Mouse (Mus musculus) spleen, adult 2 months (tissue): ENCODE results near the gene Etl4. TPM values are rescaled to one million over a fixed set of nuclear protein-coding genes. Genes with fewer than 3 reads are reported as not detected.

ENCODE experiments used
- DNase-seq, 2 experiments: peaks; one replicate each; pipeline versions ENCODE4 v3.0.0 to v3.0.0-alpha.2; 2012 to 2021; ENCODE audit warnings: low spot score in 2 of 2, low read depth in 1 of 2
- H3K27ac ChIP-seq: fragments of 200-500 bp; 2 replicates; pipeline ENCODE4 v1.5.1; 2012; ENCODE audit warnings: low read length, inconsistent platforms; ENCODE audit not compliant: insufficient read depth
- H3K27me3 ChIP-seq: fragments of 200-500 bp; 2 replicates; pipeline ENCODE4 v1.6.1; 2012; ENCODE audit warnings: mild to moderate bottlenecking, moderate library complexity, low read length, inconsistent platforms; ENCODE audit not compliant: control insufficient read depth, insufficient read depth
- H3K36me3 ChIP-seq: fragments of 200-500 bp; 2 replicates; pipeline ENCODE4 v1.6.1; 2012; ENCODE audit warnings: mild to moderate bottlenecking, low read length, inconsistent platforms; ENCODE audit not compliant: control insufficient read depth, insufficient read depth
- H3K4me1 ChIP-seq: fragments of 200-500 bp; 2 replicates; pipeline ENCODE4 v1.6.1; 2011; ENCODE audit warnings: inconsistent platforms; ENCODE audit not compliant: control insufficient read depth, insufficient read depth, insufficient read length
- H3K4me3 ChIP-seq: fragments of 200-500 bp; 2 replicates; pipeline ENCODE4 v1.5.1; 2011; ENCODE audit warnings: mild to moderate bottlenecking, inconsistent platforms; ENCODE audit not compliant: insufficient read depth, insufficient read length; ENCODE audit errors: extremely low read depth
- CTCF ChIP-seq: fragments of 200-500 bp; IDR thresholded peaks from 2 replicates; pipeline ENCODE4 v1.5.1; 2011; ENCODE audit warnings: mild to moderate bottlenecking, inconsistent platforms; ENCODE audit not compliant: insufficient read depth, insufficient read length, insufficient replicate concordance; ENCODE audit errors: extremely low read depth
- POLR2A ChIP-seq: fragments of 200-500 bp; IDR thresholded peaks from 2 replicates; pipeline ENCODE4 v1.6.1; 2011; ENCODE audit warnings: low read depth, low read length, inconsistent platforms
- WGBS: fragments of 180-500 bp; shearing (Covaris S2); methylation state at CpG from one replicate; pipeline ENCODE4 v1.1.7; 2018; 5-methylcytosine and 5-hydroxymethylcytosine counted together
- polyA plus RNA-seq: library from polyadenylated mRNA; depleted of rRNA; stranded (reverse); fragments of >200 nt; gene quantifications from 2 replicates; pipeline ENCODE4 v1.2.3, GENCODE M21; 2012

The Etl4 gene
- polyA plus RNA-seq, 1 experiment, result 5.3 TPM

GRCm38 (mm10) chr2:20203011-20203410, 293.4 kb downstream of the Etl4 start:
- no peaks in the 10 kb centered on the region for H3K36me3 ChIP-seq
- H3K27me3 ChIP-seq, result no peaks in the 10 kb centered on the region
- WGBS, result 84% methylated on average over 7 of the region's 7 CpGs
- no peak for DNase-seq
- TF ChIP-seq POLR2A (no peak), CTCF (no peak)
- H3K27ac ChIP-seq, result no peak overlapping the region
- H3K4me1 ChIP-seq, result no peaks in the 10 kb centered on the region
- no peak overlapping the region for H3K4me3 ChIP-seq

GRCm38 (mm10) chr2:20206647-20207046, 297.1 kb downstream of the Etl4 start:
- Histone ChIP-seq H3K4me1 (no peaks in the 10 kb centered on the region), H3K27me3 (no peaks in the 10 kb centered on the region), H3K36me3 (no peaks in the 10 kb centered on the region), H3K4me3 (no peak overlapping the region), H3K27ac (no peak overlapping the region)
- no peak for DNase-seq
- WGBS, result 64% methylated on average over 1 of the region's 1 CpGs
- no peak for TF ChIP-seq CTCF
- TF ChIP-seq POLR2A, result no peak

GRCm38 (mm10) chr2:20208683-20209194, 299.2 kb downstream of the Etl4 start:
- WGBS, result 79% methylated on average over 3 of the region's 3 CpGs
- Histone ChIP-seq H3K4me1 (no peaks in the 10 kb centered on the region), H3K36me3 (no peaks in the 10 kb centered on the region), H3K27me3 (no peaks in the 10 kb centered on the region), H3K4me3 (no peak overlapping the region), H3K27ac (no peak overlapping the region)
- TF ChIP-seq CTCF (no peak), POLR2A (no peak)
- DNase-seq, result no peak

- H3K4me3 ChIP-seq, result no peak overlapping the region
- DNase-seq, result no peak
- no peaks in the 10 kb centered on the region for H3K36me3 ChIP-seq
- no peak for TF ChIP-seq POLR2A
- TF ChIP-seq CTCF, result no peak
- no peaks in the 10 kb centered on the region for H3K4me1 ChIP-seq
- WGBS, result 76% methylated on average over 4 of the region's 4 CpGs
- no peak overlapping the region for H3K27ac ChIP-seq
- H3K27me3 ChIP-seq, result no peaks in the 10 kb centered on the region
These were observed 299.8 kb downstream of the Etl4 start for GRCm38 (mm10) chr2:20209359-20209758.

GRCm38 (mm10) chr2:20216275-20216674, 306.7 kb downstream of the Etl4 start:
- no peaks in the 10 kb centered on the region for H3K36me3 ChIP-seq
- DNase-seq, result no peak
- no peak overlapping the region for H3K4me3 ChIP-seq
- H3K27me3 ChIP-seq, result no peaks in the 10 kb centered on the region
- WGBS, result 93% methylated on average over 2 of the region's 2 CpGs
- H3K27ac ChIP-seq, result no peak overlapping the region
- TF ChIP-seq POLR2A, result no peak
- TF ChIP-seq CTCF, result no peak
- no peaks in the 10 kb centered on the region for H3K4me1 ChIP-seq

- H3K4me3 ChIP-seq, result no peak overlapping the region
- no peaks in the 10 kb centered on the region for H3K36me3 ChIP-seq
- DNase-seq, result no peak
- TF ChIP-seq CTCF, result no peak
- no peak for TF ChIP-seq POLR2A
- WGBS, result 86% methylated on average over 5 of the region's 5 CpGs
- no peaks in the 10 kb centered on the region for H3K27me3 ChIP-seq
- H3K4me1 ChIP-seq, result no peaks in the 10 kb centered on the region
- H3K27ac ChIP-seq, result no peak overlapping the region
These were observed 307.3 kb downstream of the Etl4 start for GRCm38 (mm10) chr2:20216686-20217437.

GRCm38 (mm10) chr2:20231371-20231770, 321.8 kb downstream of the Etl4 start:
- Histone ChIP-seq H3K27ac (no peak overlapping the region), H3K4me3 (no peak overlapping the region), H3K4me1 (no peaks in the 10 kb centered on the region), H3K36me3 (no peaks in the 10 kb centered on the region), H3K27me3 (no peaks in the 10 kb centered on the region)
- DNase-seq, result no peak
- TF ChIP-seq CTCF, result no peak
- WGBS, result 89% methylated on average over 4 of the region's 4 CpGs
